Mouse (Mus musculus): ENCODE results near the gene Relch. TPM values are rescaled to one million over a fixed set of nuclear protein-coding genes. Genes with fewer than 3 reads are reported as not detected.
"Not testable (repeated sequence)": the region's sequence is repeated elsewhere in the genome, so short reads cannot be mapped to it uniquely, and the experiment has no call there.

Relch gene
- polyA plus RNA-seq, 1 experiment from 2014 or later, result 25.1 TPM

- no peaks in the 10 kb centered on the region for H3K27me3 ChIP-seq (replicated peaks; ENCODE audit: control insufficient read depth, insufficient read depth, low read length)
- H3K4me3 ChIP-seq (ENCODE audit: low read depth, low read length), result no peak overlapping the region
- no peaks in the 10 kb centered on the region; the same call in 1 of the 2 replicates for H3K36me3 ChIP-seq (ENCODE audit: control insufficient read depth, insufficient read depth, low read length)
- no peak overlapping the region for H3K9ac ChIP-seq (ENCODE audit: low read depth, low read length)
- 97% methylated on average over 1 of the region's 1 CpGs for WGBS
- DNase-seq (ENCODE audit: low spot score) (no peak), ATAC-seq (replicated peaks; ENCODE audit: low FRiP score) (no peak)
- H3K4me2 ChIP-seq, result no peak overlapping the region
- H3K27ac ChIP-seq (ENCODE audit: low read depth, low read length), result no peak overlapping the region
- no peaks in the 10 kb centered on the region for H3K4me1 ChIP-seq (replicated peaks; ENCODE audit: control insufficient read depth, insufficient read depth, low read length)
- no peaks in the 10 kb centered on the region for H3K9me3 ChIP-seq (ENCODE audit: control insufficient read depth, low read length)
Observed at GRCm38 (mm10) chr1:105718358-105718757, 54.7 kb downstream of the Relch start.

GRCm38 (mm10) chr1:105729246-105729645 is 65.6 kb downstream of the Relch start:
- DNase-seq (ENCODE audit: low spot score), result not testable (repeated sequence)
- 90% methylated on average over 13 of the region's 13 CpGs for WGBS

GRCm38 (mm10) chr1:105735318-105735717 is 71.7 kb downstream of the Relch start:
- no peak for DNase-seq (ENCODE audit: low spot score)
- ATAC-seq (replicated peaks; ENCODE audit: low FRiP score), result no peak
- H3K36me3 ChIP-seq (ENCODE audit: control insufficient read depth, insufficient read depth, low read length), result peaks cover 4% of the 10 kb centered on the region; the same call in 1 of the 2 replicates
- no peak overlapping the region for H3K27ac ChIP-seq (ENCODE audit: low read depth, low read length)
- H3K4me3 ChIP-seq (ENCODE audit: low read depth, low read length), result no peak overlapping the region
- H3K27me3 ChIP-seq (replicated peaks; ENCODE audit: control insufficient read depth, insufficient read depth, low read length), result no peaks in the 10 kb centered on the region
- H3K4me1 ChIP-seq (replicated peaks; ENCODE audit: control insufficient read depth, insufficient read depth, low read length), result no peaks in the 10 kb centered on the region
- H3K9ac ChIP-seq (ENCODE audit: low read depth, low read length), result no peak overlapping the region
- no peaks in the 10 kb centered on the region for H3K9me3 ChIP-seq (ENCODE audit: control insufficient read depth, low read length)
- H3K4me2 ChIP-seq, result no peak overlapping the region
- 74% methylated on average over 3 of the region's 3 CpGs for WGBS

More at GRCm38 (mm10) chr1:105729246-105729645, 65.6 kb downstream of the Relch start:
- not testable (repeated sequence) for H3K4me3 ChIP-seq (ENCODE audit: low read depth, low read length); H3K9ac ChIP-seq (ENCODE audit: low read depth, low read length); H3K4me2 ChIP-seq; H3K9me3 ChIP-seq (ENCODE audit: control insufficient read depth, low read length); H3K27me3 ChIP-seq (replicated peaks; ENCODE audit: control insufficient read depth, insufficient read depth, low read length); H3K4me1 ChIP-seq (replicated peaks; ENCODE audit: control insufficient read depth, insufficient read depth, low read length); H3K36me3 ChIP-seq (ENCODE audit: control insufficient read depth, insufficient read depth, low read length); H3K27ac ChIP-seq (ENCODE audit: low read depth, low read length); ATAC-seq (replicated peaks; ENCODE audit: low FRiP score)

GRCm38 (mm10) chr1:105738334-105738733 is 74.7 kb downstream of the Relch start:
- Histone ChIP-seq H3K4me3 (ENCODE audit: low read depth, low read length) (no peak overlapping the region), H3K9ac (ENCODE audit: low read depth, low read length) (no peak overlapping the region), H3K27me3 (replicated peaks; ENCODE audit: control insufficient read depth, insufficient read depth, low read length) (no peaks in the 10 kb centered on the region), H3K4me2 (no peak overlapping the region), H3K4me1 (replicated peaks; ENCODE audit: control insufficient read depth, insufficient read depth, low read length) (no peaks in the 10 kb centered on the region), H3K9me3 (ENCODE audit: control insufficient read depth, low read length) (no peaks in the 10 kb centered on the region), H3K36me3 (ENCODE audit: control insufficient read depth, insufficient read depth, low read length) (peaks cover 3% of the 10 kb centered on the region; the same call in 1 of the 2 replicates), H3K27ac (ENCODE audit: low read depth, low read length) (no peak overlapping the region)
- DNase-seq (ENCODE audit: low spot score) (no peak), ATAC-seq (replicated peaks; ENCODE audit: low FRiP score) (no peak)
- 88% methylated on average over 6 of the region's 6 CpGs for WGBS

- Histone ChIP-seq H3K4me3 (ENCODE audit: low read depth, low read length) (no peak overlapping the region), H3K27me3 (replicated peaks; ENCODE audit: control insufficient read depth, insufficient read depth, low read length) (no peaks in the 10 kb centered on the region), H3K4me2 (no peak overlapping the region), H3K36me3 (ENCODE audit: control insufficient read depth, insufficient read depth, low read length) (peaks cover 3% of the 10 kb centered on the region; the same call in 1 of the 2 replicates), H3K27ac (ENCODE audit: low read depth, low read length) (no peak overlapping the region), H3K4me1 (replicated peaks; ENCODE audit: control insufficient read depth, insufficient read depth, low read length) (no peaks in the 10 kb centered on the region), H3K9me3 (ENCODE audit: control insufficient read depth, low read length) (no peaks in the 10 kb centered on the region), H3K9ac (ENCODE audit: low read depth, low read length) (no peak overlapping the region)
- DNase-seq (ENCODE audit: low spot score) (no peak), ATAC-seq (replicated peaks; ENCODE audit: low FRiP score) (no peak)
Observed at GRCm38 (mm10) chr1:105739493-105739892, 75.8 kb downstream of the Relch start.

- Histone ChIP-seq H3K4me3 (ENCODE audit: low read depth, low read length) (no peak overlapping the region), H3K27ac (ENCODE audit: low read depth, low read length) (no peak overlapping the region), H3K9ac (ENCODE audit: low read depth, low read length) (no peak overlapping the region), H3K27me3 (replicated peaks; ENCODE audit: control insufficient read depth, insufficient read depth, low read length) (no peaks in the 10 kb centered on the region), H3K4me1 (replicated peaks; ENCODE audit: control insufficient read depth, insufficient read depth, low read length) (no peaks in the 10 kb centered on the region), H3K36me3 (ENCODE audit: control insufficient read depth, insufficient read depth, low read length) (peaks cover 3% of the 10 kb centered on the region; the same call in 1 of the 2 replicates), H3K9me3 (ENCODE audit: control insufficient read depth, low read length) (no peaks in the 10 kb centered on the region), H3K4me2 (no peak overlapping the region)
- DNase-seq (ENCODE audit: low spot score) (no peak), ATAC-seq (replicated peaks; ENCODE audit: low FRiP score) (no peak)
- WGBS, result 93% methylated on average over 1 of the region's 1 CpGs
Observed at GRCm38 (mm10) chr1:105742481-105742880, 78.8 kb downstream of the Relch start.

GRCm38 (mm10) chr1:105746444-105746843 is 82.8 kb downstream of the Relch start:
- H3K36me3 ChIP-seq (ENCODE audit: control insufficient read depth, insufficient read depth, low read length), result peaks cover 3% of the 10 kb centered on the region; the same call in 1 of the 2 replicates
- WGBS, result 70% methylated on average over 1 of the region's 1 CpGs
- no peak for DNase-seq (ENCODE audit: low spot score)

GRCm38 (mm10) chr1:105746858-105747596 is 83.4 kb downstream of the Relch start:
- Histone ChIP-seq H3K36me3 (ENCODE audit: control insufficient read depth, insufficient read depth, low read length) (peaks cover 3% of the 10 kb centered on the region; the same call in 1 of the 2 replicates), H3K4me3 (ENCODE audit: low read depth, low read length) (no peak overlapping the region)
- ATAC-seq (replicated peaks; ENCODE audit: low FRiP score), result no peak

More at GRCm38 (mm10) chr1:105746444-105746843, 82.8 kb downstream of the Relch start:
- ATAC-seq (replicated peaks; ENCODE audit: low FRiP score), result no peak
- no peaks in the 10 kb centered on the region for H3K9me3 ChIP-seq (ENCODE audit: control insufficient read depth, low read length)
- no peaks in the 10 kb centered on the region for H3K27me3 ChIP-seq (replicated peaks; ENCODE audit: control insufficient read depth, insufficient read depth, low read length)
- H3K9ac ChIP-seq (ENCODE audit: low read depth, low read length), result no peak overlapping the region
- H3K27ac ChIP-seq (ENCODE audit: low read depth, low read length), result no peak overlapping the region
- H3K4me1 ChIP-seq (replicated peaks; ENCODE audit: control insufficient read depth, insufficient read depth, low read length), result no peaks in the 10 kb centered on the region
- no peak overlapping the region for H3K4me2 ChIP-seq
- H3K4me3 ChIP-seq (ENCODE audit: low read depth, low read length), result no peak overlapping the region

More at GRCm38 (mm10) chr1:105746858-105747596, 83.4 kb downstream of the Relch start:
- Histone ChIP-seq H3K27ac (ENCODE audit: low read depth, low read length) (no peak overlapping the region), H3K4me2 (no peak overlapping the region), H3K27me3 (replicated peaks; ENCODE audit: control insufficient read depth, insufficient read depth, low read length) (no peaks in the 10 kb centered on the region), H3K4me1 (replicated peaks; ENCODE audit: control insufficient read depth, insufficient read depth, low read length) (no peaks in the 10 kb centered on the region), H3K9me3 (ENCODE audit: control insufficient read depth, low read length) (no peaks in the 10 kb centered on the region), H3K9ac (ENCODE audit: low read depth, low read length) (no peak overlapping the region)
- WGBS, result 87% methylated on average over 5 of the region's 5 CpGs
- DNase-seq (ENCODE audit: low spot score), result no peak

All from liver, embryonic 11.5 days (tissue).